Mouse (Mus musculus): Measurements from ENCODE around the gene Slc17a7.

DNA sequence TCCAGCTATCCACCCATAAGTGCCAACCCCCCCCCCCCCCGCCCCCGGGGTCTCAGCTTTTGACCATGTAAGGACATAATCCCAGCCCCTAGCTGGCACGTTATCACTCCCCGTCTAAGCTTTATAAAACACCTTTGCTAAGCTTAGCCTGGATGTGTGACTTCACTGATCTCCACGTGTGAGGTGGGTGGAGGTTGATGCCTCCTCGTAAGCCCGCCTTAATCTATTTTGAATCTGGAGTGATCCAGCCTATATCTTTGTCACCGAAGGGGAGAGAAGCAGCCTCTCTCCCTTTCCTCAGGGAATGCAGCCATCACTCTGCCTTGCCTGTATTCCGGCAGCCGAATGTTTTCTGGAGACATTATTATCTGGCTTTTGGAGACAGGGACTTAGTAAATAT lies 38.9 kb downstream of the Slc17a7 start:
- TF ChIP-seq USF1 (IDR thresholded peaks at IDR 0.05; ENCODE audit: low read depth) = no peak
- no peak for TF ChIP-seq POLR2AphosphoS2 (IDR thresholded peaks at IDR 0.05; ENCODE audit: insufficient read length, low read depth)
- TF ChIP-seq TCF12 (IDR thresholded peaks at IDR 0.05; ENCODE audit: insufficient read depth, poor library complexity, severe bottlenecking) = no peak
- no peak for TF ChIP-seq POLR2A (IDR thresholded peaks at IDR 0.05; ENCODE audit: insufficient read length, low read depth)
- no peak for TF ChIP-seq CEBPB (IDR thresholded peaks at IDR 0.05; ENCODE audit: insufficient read depth, poor library complexity, severe bottlenecking)
- TF ChIP-seq MAX (IDR thresholded peaks at IDR 0.05; ENCODE audit: low read depth) = no peak
- TF ChIP-seq MYOG (IDR thresholded peaks at IDR 0.05; ENCODE audit: control insufficient read depth in 1 of 3, insufficient read depth in 1 of 3, insufficient read length in 2 of 3, low read depth in 2 of 3) = no peak
- TF ChIP-seq MYOD1 (IDR thresholded peaks at IDR 0.05; ENCODE audit: control insufficient read depth in 1 of 3, insufficient read length in 2 of 3, low read depth in 2 of 3) = no peak
- TF ChIP-seq TCF3 (IDR thresholded peaks at IDR 0.05; ENCODE audit: insufficient read length, low read depth) = no peak
- no peak for TF ChIP-seq E2F4 (IDR thresholded peaks at IDR 0.05; ENCODE audit: insufficient read depth)
- TF ChIP-seq REST (IDR thresholded peaks at IDR 0.05; ENCODE audit: insufficient read depth, insufficient read length) = no peak

Measured in myocyte (in vitro differentiated cells).